Mouse (Mus musculus): ENCODE results near the gene Polk.

Polk gene

DNA sequence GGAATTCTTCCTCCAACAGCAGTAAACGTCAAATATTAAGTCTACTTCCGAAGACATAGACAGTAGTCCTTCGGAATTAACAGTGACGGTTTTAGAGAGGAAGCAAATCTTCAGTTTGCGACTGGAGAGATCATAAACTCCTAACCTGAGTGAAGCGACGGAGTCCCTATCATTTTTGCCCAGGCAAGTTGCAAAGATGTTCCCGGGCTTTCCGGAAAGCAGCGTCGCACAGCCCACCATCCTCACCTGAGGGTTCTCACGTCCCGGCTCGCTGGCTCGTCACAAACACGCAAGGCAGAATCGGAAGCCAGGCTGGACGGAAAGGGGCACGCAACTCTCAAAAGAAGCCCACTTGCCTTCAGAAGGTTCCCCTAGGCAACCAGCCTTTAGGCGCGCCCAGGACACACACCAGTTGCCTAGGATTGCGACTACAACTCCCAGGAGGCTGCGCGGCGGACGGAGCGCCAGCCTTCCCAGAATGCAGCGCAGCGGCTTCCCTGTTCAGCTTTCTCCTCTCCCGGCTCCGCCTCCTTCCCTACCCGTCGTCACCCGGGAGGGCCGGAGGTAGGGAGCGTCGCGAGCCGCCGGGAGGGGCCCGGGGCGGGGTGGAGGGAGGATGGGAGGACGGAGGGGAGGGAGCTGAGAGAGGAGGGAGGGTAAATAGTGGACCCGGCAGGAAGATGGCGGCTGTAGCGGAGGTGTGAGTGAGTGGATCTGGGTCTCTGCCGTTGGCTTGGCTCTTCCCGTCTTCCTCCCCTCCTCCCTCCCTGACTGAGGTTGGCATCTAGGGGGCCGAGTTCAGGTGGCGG, at the start of gene Polk, which contains the start of gene Col4a3bp:
TSS of gene Polk (minus strand) at position 499 of the 809 bp plus-strand sequence.
TSS of gene Col4a3bp (plus strand) at position 538 of the 809 bp plus-strand sequence.
- DNase-seq (ENCODE audit: low read depth, low spot score) = peak; percentile 95

DNA sequence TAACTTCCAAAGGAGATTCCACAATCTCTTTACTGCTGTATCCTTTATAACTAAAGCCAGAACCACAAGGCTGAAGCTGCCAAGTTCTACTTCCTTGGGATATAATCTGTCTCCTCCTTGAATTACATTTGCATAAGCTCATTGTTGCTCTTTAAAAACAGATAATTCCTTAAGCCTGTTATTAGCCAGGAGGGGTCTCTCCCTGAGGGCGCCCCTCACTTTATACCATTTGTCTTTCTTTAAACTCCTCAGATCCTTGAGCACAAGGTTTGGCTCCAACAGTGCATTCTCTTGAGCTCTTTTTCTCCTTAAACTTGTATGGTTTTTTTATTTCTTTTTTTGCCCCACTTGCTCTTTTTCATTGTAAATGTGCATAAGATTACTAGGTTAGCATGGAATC, 46.3 kb upstream of the Polk start:
- DNase-seq (ENCODE audit: low read depth, low spot score) = no peak

DNA sequence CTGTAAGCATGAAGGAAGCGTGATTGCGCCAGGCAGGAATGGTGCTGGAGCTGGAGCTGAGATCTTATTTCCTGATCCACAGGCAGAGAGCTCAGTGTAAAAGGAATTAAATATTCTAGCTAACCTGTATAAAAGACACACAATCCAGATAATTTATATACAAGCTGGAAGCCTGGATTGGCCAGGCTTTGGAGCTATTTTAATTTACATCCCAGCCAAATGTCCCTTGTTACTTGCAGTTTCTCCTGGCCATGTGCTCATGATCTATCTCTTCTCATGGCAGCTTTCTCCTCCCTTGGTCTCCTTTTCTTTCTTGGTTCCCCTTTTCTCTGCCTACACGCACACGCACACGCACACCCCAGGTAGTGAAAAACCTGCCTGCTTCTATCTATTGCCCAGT, 44.2 kb upstream of the Polk start:
- no peak for DNase-seq (ENCODE audit: low read depth, low spot score)

DNA sequence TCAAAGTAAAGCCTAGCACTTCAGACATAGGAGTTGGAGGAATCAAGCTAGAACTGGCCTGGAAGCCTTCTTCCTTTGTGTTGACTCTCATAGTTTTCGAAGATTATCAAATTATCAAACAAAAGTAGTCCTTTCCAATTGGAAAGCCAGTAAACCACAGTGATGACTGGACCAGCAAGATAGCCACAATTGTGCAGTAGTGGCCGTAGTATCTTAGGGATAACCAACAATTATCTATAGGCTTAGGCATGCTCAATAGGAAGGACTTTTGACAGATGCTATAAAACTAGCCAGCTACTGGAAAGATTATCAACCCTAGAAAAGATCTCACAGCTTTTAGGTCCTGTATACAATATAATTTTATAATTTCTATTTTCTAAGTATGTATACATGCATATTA, 41.8 kb upstream of the Polk start:
- DNase-seq (ENCODE audit: low read depth, low spot score) = no peak

DNA sequence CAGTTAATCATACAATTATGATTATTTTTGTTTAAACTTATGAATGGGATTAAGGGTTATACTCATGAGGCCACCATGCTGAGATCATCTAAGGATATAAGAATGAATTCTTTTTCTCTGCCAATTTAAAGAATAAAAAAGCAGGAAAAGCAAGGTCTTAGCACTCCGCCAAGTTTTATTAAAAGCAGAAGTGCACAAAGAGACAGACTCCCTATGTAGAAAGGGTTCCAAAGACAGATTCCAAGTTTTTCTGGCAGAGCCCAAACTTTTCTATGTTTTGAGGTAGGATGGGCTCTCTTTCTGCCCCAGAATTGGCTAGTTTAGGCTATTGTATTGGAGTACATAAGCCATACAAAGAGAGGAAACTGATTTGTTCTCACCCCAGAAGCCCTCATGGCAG, 37.6 kb upstream of the Polk start:
- DNase-seq (ENCODE audit: low read depth, low spot score) = no peak

DNA sequence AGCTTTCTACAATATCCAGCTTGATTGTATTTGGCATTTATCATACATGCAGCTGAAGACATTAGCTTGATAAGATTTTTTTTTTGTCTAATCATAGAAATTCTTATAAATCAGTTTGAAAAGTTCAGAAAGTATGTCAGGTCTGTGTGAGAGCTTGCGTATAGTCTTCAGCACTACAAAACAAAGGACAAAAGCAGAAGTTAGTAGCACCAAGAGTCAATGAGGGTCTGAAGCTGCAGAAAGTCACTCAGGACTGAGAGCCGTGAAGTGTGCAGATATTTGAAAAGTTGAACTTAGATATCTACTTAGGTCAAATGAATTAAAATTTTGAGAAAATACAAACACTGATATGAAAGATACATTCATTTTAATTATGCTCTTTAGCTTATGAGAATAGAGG, 36.7 kb upstream of the Polk start:
- DNase-seq (ENCODE audit: low read depth, low spot score) = no peak

DNA sequence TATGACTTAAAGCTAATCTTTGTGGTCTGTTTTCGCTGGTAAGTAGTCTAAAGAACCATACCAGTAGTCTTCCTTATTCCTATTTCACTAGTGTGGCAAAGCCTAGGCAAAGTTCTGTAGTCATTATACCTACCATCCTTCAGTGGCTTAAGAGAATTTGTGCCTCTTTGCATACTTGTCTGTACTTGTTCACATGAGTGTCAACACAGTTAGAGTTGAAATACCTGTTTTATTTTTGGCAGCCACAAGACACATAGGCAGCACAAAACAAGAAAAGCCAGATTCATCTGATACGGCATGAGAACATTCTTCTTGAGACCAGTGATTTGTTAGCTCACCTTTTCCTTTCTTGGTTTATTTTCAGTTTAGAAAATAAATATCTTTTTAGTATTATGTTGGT, 31.8 kb upstream of the Polk start:
- DNase-seq (ENCODE audit: low read depth, low spot score) = no peak

DNA sequence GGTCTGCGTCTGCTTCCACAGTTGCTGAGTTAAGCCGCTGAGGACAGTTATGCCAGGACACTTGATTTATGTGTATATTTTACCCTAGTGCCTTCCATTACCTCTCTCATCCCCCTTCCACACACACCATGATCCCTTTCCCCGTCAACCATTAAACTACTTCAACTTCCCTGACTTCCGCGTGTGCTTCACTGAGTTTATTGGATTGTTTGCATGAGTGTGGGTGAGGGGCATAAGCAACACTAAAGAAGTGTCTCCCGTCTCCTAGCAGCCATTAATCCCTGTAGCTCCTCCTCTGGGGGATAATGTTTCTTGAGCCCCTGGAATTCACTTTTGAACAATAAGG, 28.6 kb upstream of the Polk start:
- DNase-seq (ENCODE audit: low read depth, low spot score) = no peak

DNA sequence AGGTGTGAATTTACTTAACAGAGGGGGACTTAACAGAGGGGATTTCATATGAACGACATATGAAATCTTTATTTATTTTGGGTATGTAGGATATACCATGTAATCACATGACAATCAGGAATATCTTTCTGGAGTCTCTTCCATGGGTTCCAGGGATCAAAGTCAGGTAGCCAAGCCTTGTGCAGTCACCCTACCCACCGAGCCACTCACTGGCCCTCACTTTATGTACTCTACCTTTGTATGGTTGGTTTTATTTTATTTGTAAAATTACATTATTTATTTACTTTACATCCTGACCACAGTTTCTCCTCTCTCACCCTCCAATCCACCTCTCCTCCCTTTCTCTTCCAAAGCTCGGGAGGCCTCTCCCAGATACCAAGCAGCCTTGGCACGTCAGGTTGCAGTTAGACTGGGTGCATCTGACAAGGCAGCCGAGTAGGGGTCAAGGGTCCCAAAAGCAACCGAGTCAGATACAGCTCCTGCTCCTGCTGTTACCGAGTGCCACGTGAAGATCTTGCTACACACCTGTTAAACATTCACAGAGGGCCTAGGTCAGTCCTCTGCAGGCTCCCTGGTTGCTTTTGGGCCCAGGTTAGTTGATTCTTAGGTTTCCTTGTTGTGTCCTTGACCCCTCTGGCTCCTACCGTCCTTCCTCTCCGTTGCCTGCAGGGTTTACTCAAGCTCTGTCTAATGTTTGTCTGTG, 28.1 kb upstream of the Polk start:
- no peak for DNase-seq (ENCODE audit: low read depth, low spot score)

DNA sequence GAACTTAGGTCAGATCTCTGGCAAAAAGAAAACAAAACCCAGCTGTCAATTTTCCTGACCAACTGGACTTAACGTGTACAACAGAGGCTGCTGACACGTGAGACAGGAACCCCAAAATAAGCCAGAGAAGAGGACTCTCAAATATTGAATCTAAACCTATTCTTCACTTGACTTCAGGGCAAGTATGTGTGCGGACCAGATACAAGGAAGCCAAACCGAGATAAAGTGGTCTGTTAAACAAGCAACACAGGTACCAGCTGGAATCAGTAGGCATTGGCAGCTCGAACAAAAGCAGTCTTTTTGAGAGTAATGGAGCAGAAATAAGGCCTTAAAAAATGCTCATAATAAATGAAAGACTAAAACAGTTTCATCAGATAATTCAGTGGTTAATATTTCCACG, 25.6 kb upstream of the Polk start:
- DNase-seq (ENCODE audit: low read depth, low spot score) = no peak

DNA sequence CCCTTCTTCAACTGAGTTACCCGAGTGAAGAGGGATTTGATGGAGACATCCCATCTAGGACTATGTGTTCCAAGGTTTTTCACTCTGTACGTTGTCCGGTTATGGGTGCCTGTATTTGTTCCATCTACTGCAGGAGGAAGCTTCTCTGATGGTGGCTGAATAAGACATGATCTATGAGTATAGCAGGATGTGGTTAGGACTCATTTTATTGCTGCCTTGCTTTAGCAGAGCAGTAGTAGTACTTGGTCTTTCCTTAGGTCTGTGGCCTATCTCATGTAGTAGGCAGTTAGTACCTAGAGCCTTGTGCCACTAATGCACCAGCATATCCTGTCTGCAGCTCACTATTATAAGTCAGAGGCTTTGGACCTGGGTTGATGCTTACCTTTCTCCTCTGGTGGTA, 12.7 kb upstream of the Polk start:
- no peak for DNase-seq (ENCODE audit: low read depth, low spot score)

DNA sequence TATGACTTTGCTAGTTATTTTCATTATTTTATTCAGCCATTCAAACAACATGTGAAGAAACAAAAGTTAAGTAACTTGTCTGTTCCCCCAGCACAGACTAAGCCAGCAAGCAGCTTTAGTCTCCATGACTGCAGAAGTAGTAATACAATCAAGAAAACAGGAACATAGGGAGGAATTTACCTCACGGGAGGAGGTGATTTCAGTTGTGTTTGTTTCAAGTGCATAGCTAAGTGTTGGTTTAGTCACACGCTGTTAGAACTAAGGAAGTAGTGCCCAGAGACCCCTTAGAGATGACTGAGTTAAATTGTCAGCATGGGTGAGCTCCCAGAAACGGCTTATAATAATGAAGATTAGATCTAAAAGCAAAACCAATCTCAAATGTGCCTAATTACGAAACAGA, 5.6 kb upstream of the Polk start:
- DNase-seq (ENCODE audit: low read depth, low spot score) = no peak

DNA sequence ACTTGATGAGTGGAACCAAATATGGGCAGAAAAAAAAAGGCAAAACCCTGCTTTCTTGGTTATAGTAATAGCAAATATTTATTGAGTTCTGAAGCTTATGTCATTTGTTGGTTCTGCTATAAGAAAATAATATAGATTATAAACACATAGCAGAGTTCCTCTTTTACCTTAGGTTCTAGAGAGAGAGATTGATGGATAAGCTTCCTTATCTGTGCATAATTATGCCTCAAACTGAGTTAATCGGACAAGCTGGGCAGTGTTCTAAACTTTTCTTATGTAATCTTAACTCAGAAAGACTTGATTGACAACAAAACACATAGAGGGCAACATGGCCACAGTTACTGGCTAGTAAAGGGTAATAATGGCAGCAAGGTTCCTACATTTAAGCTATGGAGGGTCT, 4.9 kb upstream of the Polk start:
- no peak for DNase-seq (ENCODE audit: low read depth, low spot score)

DNA sequence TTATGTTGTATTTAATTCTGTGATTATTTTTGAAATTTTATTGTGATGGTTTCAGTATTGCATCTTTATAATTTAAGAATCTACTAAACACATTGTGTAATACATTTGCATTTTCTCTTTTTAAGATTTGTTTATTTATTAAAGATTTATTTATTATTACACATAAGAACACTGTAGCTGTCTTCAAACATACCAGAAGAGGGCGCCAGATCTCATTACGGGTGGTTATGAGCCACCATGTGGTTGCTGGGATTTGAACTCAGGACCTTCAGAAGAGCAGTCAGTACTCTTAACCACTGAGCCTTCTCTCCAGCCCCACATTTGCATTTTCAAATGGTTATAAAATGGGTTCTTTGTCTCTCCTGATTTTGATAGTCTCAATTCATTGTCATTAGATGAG, 2.1 kb upstream of the Polk start:
- DNase-seq (ENCODE audit: low read depth, low spot score) = no peak

DNA sequence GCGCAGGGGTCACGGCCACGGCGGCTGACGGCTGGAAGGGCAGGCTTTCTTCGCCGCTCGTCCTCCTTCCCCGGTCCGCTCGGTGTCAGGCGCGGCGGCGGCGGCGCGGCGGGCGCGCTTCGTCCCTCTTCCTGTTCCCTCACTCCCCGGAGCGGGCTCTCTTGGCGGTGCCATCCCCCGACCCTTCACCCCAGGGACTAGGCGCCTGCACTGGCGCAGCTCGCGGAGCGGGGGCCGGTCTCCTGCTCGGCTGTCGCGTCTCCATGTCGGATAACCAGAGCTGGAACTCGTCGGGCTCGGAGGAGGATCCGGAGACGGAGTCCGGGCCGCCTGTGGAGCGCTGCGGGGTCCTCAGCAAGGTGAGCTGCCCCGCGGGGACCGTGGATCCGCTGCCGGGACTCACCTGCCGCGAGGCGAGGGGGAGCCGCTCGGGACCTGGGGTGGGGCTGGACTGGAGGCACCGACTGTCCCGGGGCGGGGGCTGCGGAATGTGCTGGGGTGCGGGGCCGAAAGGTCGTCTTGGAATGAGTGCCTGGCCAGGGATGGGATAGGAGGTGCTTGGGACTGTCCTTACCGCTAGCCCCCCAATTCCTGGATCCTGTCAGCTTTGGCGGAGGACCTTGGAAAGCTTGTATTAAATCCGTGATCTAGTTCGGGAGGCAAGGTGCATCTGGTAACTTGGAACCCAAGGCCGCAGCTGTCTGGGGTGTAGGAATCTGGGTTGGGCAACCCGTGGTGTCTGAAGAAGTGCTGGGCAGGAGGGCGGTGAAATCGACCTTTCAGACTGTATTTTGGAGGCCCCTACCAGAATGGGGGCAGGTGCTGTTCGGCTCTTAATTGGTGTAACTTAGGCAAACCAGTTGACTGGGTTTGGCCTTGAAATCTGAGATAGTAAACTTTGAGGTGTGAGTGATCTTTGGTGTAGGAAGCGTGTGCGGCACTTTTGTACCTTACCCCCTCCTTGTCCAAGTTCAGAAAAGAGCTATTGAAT, 817 bp upstream of the Polk start:
- no peak for DNase-seq (ENCODE audit: low read depth, low spot score)

DNA sequence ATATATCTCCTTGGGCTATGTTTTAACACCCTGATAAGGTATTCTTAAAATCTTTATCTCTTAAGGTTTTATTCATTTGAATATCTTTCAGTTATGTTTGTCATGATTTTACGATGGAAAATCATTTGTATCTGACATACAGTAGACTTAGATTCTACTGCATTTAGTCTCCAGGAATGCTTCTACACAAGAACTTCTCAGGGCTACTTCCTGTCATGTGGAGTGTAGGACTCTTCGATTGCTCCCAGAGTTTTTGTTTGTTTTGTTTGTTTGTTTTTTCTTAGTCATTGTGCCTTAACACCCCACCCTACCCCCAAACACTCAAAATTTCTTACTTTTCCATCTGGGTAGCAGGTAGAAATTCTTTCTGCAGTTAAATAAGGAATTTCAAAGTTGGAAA, 998 bp downstream of the Polk start:
- DNase-seq (ENCODE audit: low read depth, low spot score) = no peak

DNA sequence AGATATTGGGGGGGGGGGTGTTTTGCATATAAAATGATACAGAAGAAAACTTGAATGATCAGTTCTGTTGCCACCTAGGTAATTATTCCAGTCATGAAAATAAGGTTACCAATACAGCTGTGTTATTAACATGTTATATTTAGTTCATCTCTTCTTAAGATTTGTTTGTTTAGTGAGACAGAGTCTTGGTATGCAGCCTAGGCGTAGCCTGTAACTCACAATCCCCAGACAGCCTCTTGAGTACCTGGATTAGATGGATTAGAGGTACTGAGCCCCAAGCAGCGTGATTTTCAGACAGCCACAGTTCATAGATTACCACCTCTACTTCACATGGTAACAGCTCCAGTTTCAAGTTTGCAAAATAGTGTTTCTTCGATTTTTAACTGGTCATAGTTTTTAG, 4.3 kb downstream of the Polk start:
- DNase-seq (ENCODE audit: low read depth, low spot score) = no peak

DNA sequence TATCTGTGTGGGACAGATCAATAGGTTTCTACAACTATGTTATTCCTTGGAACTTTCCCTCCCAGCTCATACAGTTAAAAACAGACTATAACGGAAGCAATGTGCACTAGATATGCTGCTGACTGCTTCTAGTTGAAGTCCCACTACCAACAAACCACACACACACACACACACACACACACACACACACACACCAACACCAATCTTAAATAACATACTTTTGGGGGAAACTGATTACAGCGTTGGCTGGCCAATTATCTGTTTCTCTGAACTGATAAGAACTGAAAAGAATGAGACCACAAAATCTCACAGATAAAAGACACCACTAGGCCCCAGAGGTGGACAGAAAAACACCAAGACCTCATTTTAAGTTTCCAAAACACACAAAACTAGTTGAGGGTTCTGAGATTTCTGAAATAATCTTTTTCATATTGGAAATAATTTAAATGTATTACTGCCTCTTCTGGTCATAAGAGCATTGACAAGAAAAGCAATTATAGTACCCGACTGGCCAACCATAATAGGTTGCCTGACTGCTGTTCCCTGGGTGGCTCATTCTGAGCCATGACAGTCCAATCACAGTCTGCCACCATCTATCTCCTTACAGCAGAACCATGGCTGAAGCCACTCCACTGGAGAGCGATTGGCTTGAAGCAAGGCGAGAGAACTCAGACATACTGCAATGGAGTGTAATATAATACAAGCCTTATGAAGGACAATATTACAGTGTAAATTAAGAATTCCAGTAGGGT, 5.4 kb downstream of the Polk start:
- no peak for DNase-seq (ENCODE audit: low read depth, low spot score)

DNA sequence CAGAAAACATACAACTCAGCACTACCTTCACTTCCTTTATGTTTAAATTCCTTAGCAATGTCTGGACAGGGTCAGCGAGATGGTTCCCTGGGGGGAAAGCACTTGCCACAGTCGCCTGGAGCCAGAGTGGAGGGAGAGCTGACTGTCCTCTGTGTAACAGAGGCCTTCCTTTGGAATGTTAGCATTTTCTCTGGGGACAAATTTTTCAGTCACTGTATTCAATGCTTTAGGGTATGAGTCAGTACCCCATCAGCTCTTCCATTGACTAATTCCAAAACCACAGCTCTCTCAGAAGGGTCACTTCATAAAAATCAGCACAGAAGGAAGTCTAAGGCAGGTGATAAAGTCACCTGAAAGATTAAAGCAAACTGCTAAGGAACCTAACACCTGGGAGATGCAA, 8.6 kb downstream of the Polk start:
- no peak for DNase-seq (ENCODE audit: low read depth, low spot score)

DNA sequence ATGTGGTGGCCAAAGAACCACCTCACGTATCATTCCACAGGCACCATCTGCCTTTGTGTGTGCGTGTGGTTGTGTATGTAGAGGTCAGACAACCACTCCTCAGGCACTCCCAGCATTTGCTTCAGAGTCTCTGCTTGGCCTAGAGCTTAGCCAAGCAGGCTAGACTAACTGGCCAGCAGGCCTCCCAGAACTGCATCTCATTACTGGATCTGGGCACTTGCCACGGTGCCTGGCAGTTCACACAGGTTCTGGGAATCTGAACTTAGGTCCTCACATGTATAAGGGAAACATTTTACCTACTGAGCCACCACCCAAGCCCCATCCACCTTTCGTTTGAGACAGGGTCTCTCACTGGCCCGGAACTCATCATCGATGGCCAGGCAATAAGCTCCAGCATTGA, 10.2 kb downstream of the Polk start:
- no peak for DNase-seq (ENCODE audit: low read depth, low spot score)

DNA sequence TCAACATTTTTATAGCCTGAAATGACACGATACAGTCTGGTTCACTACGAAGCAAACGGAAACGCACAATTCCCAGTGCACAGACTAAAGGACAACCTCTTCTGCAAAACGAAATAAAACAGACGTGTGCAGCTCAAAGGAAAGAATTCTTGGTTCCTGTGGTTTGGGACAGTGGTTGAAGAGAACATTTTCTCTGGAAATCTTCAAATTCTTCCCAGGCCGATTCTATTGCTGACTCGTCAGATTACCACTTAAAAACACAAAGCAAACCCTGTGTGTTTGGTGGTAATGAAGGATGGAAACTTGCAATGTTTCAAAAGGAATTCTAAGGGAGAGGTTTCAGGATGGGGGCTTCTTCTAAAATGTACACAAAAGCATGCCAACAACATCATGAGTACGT, 12.3 kb downstream of the Polk start:
- DNase-seq (ENCODE audit: low read depth, low spot score) = no peak

DNA sequence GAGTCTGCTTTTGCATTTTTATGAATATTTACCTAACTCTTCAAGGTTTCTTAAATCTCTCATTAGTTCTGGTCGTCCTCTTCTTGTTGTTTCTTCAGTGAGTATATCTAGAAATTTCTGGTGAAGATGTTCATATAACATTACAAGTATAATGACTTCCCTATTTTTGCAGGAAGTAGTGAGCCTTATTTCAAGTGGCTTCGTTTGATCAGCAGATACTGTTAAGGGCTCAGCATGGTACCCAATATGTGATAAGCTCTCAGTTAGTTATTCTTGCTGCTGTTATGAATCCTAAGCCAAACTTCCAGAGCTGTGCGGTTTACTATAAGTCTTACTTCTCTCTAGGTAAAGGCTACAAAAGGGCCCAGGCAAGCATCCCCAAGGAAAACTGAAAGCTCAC, 12.8 kb downstream of the Polk start:
- no peak for DNase-seq (ENCODE audit: low read depth, low spot score)

Data from brain, embryonic 18.5 days (tissue).